Mouse (Mus musculus) lung, postnatal 14 days (tissue): ENCODE results near the gene Tmem121.

ENCODE experiments used
- DNase-seq: peaks from one replicate; pipeline ENCODE4 v3.0.0; 2021

The Tmem121 gene

DNA sequence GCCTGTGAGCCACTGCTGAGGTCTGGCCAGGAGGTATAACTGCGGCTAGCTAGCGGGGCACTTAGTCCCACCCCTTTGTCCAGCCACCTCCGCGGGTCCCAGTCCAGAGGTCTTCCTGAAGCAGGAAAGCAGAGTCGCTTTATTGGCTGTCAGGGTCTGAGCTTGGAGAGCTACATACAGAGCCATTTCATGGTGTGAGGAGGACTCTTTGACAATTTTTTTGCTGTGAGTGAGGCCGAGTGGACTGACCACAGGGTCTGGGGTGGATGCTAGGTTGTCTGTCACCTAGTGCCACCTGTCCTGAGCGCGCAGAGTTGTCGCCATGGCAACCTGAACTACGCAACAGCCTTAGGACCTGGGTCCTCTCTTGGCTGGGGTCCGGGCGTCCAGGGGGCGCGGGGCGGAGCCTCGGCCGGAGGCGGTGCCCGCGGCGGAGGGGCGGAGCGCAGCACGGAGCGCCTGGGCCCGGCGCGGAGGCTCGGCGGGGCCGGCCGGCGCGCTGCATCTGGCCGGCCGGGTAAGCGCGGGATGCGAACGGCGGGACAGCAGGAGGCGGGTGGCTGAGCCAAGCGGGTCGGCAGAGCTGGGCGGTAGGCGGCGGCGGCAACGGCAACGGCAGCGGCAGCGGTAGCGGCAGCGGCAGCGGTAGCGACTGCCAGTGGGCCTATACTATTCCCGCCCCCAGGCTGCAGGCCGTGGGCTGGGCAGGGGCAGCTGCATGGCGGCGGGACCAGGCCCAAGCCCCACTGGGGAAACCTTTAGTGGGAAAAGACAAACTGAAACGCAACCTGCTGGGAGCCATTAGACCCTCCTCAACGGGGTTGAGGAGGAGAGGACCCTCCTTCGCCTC lies at the start of gene Tmem121:
Tmem121 (plus strand) TSS at position 489 of the 850 bp plus-strand sequence.
- no peak for DNase-seq

GRCm38 (mm10) chr12:113136492-113137020 lies 49.2 kb upstream of the Tmem121 start:
- DNase-seq = no peak

- no peak for DNase-seq
These were observed 48.2 kb upstream of the Tmem121 start for GRCm38 (mm10) chr12:113137260-113138213.

GRCm38 (mm10) chr12:113138291-113138690 lies 47.4 kb upstream of the Tmem121 start:
- DNase-seq = no peak

- peak; percentile 73 for DNase-seq
These were observed 46.5 kb upstream of the Tmem121 start for GRCm38 (mm10) chr12:113138901-113139864.

DNA sequence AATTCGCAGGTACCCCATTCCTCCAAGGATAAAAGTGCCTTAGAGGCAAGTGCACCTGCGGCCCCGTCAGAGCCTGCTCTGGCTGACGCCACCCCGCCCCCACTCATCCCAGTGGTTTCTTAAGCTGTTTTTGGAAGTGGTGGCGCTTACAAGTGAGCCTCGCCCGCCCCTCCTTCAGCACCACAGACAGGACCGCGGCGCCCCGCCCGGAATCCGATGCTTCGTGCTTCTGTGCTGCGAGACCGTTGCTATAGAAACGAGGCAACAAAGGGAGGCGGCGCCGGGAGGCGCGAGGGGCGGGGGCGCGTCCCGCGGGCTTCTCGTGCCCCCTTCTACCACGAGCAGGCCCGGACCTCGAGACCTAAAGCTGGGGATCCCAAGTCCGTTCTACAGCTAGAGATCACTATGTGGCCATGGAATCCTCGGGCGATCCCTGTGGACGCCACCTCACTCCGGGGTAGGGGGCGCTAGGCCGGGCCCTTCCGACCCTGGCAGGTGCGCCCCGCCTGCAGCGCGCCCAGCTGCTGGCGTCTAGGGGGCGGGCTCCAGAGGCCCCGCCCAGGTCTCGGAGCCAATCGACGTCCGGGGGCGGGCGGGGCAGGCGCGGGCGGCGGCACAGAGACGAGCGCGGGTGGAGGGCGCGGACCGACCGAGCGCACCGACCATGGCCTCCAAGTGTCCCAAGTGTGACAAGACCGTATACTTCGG lies 45.7 kb upstream of the Tmem121 start, which contains the start of gene Crip2:
Crip2 (plus strand) TSS at position 329 of the 708 bp plus-strand sequence.
- DNase-seq = peak; percentile 94

GRCm38 (mm10) chr12:113140616-113141411 lies 44.9 kb upstream of the Tmem121 start:
- DNase-seq = peak; percentile 59

DNA sequence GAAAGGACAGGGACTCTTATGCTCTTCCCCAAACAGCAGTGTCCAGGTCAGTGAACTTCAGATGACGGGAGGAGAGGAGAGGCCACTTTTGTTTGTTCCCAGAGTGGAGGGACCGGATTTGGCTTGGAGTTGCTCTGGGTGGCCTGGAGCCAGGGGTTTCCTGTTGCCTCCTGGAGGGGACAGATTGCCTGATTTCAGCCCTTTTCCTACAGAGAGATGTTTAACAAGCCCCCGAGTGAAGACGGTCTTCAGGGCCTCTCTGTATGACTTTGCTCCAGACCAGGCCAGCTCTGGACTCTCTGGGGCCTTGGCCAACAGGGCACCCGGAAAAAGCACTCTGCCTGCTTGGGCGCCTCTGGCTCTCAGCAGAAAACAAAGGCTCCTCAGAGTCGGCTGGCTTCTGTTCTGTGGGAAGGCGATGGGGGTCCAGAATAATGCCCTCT lies 44.2 kb upstream of the Tmem121 start:
- peak; percentile 81 for DNase-seq

DNA sequence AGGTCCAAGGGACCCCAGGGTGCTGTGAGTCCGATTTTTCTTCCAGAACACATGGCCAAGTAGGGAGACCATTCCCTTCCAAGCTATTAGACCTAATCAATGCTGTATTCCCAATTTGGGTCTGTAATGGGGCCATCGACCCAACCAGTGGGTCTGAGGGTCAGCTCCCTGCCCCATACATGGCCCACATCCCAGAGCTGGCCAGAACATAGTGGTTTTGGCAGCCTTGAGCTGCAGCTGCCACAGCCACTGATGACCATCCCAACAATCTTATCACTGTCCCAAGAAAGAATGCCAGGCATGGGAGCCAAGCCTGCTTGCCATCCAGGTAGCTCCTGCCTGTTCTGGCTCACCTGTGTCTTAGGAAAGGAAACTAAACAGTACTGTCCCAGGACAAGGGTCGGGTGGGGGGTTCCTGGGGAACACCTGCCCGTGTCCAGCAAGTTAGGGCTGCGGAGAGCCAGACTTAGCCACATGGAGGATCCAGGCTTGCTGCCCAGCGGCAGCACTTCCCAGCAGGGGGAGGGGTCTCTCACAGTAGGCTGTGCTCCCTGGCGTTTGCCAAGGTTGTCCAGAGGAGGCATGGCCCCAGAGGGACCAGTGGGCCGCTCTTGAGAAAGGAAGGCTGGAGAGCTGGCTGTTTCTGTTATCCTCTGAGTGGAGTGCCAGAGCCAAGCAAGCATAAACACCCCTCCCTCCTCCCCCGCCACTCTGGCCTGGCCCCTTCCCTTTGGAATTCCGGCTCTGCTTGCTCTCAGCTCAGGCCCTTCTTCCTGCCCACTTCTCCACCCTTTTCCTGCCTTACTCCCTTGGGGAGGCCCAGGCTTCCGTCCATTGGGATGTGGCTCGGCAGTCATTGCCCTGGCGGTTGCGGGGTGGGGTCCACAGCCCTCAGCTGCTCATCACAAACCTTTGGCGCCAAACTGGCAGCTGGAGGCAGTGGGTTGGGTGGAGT lies 43.4 kb upstream of the Tmem121 start:
- DNase-seq = peak; percentile 88

- peak; percentile 50 for DNase-seq
These were observed 42.6 kb upstream of the Tmem121 start for GRCm38 (mm10) chr12:113143164-113143563.

- peak; percentile 67 for DNase-seq
These were observed 41.6 kb upstream of the Tmem121 start for GRCm38 (mm10) chr12:113144001-113144756.

DNA sequence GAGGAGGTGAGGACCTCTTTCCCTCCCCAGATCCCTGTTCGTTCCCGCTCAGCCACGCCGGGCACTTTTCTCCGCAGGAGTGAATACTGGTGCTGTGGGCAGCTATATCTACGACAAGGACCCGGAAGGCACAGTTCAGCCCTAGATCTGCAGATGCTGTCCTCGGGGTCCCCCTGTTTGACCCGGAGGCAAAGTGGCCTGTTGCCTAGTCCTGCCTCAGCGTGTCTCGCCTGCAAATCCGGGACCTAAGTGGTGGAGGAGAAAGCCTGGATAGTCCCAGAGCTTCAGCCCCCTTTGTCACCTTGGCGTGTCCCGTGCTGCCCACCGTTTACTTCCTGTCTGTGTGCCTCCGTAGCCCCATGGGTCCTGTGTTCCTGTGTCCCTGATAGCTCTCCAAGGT lies 40.8 kb upstream of the Tmem121 start:
- no peak for DNase-seq

- no peak for DNase-seq
These were observed 40.1 kb upstream of the Tmem121 start for GRCm38 (mm10) chr12:113145591-113145990.

DNA sequence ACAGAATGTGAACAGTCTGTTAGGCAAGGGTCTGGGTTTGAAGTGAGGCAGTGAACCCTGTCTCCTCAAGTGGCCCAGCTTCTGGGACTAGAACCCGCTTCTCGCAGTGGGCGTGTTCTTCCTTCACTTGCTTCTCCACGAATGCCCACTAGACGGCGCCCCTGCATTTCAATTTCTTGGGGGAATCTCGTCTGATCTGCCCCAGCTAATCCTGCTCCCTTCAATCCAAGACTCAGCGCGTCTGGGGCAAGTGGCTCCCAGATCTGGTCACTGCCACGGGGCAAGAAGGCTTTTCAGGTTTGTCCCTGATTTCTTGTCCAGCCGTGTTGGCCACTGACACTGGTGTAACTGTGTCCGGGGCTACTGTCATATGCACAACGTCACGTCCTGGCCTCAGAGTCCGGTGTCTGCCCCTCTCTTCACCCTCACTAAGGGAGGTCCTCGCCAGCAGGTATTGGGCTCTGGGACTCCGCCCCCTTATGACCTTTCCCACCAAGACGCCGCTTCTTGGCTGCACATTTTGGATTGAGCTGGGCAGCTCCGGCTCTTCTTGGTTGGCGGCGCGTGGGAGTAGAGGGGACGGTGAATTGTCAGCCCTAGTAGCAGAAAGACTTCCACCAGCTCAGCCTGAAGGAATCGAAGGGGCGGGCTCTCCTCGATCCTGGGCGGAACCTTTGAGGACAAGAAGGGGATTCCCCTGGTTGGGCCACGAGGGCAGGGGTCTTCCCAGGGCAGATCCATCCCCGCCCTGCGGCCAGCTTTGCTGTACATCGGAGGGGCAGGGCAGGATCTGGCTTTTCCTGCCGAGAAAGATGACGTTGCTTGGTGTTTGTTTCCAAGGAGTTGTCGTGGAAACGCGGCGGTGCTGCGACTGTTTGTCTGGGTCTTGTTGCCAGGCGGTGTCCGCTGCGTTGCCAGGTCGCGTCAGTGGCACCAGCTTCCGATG lies 39.3 kb upstream of the Tmem121 start, which contains the start of gene Crip1:
Crip1 (plus strand) TSS at position 205 of the 946 bp plus-strand sequence.
- DNase-seq = peak; percentile 92

DNA sequence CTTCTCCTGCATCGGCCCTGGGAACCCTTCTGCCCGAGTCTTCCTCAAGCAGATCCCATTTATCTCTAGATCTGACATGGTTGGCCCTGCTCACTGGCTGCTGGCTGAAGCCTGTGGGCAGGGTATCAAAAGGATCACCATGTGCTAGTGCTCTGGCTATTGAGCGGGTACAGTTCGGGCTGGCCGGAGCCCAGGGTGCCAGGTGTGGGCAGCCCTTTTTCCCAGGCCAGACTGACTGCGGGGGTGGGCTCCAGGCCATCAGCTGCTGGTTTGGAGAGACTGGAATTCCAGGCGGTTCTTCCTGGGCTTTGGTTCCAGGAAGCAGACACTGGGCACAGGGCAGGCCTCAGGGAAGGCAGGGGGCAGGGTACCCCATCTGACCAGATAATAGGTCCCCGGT lies 38.2 kb upstream of the Tmem121 start:
- DNase-seq = no peak

DNA sequence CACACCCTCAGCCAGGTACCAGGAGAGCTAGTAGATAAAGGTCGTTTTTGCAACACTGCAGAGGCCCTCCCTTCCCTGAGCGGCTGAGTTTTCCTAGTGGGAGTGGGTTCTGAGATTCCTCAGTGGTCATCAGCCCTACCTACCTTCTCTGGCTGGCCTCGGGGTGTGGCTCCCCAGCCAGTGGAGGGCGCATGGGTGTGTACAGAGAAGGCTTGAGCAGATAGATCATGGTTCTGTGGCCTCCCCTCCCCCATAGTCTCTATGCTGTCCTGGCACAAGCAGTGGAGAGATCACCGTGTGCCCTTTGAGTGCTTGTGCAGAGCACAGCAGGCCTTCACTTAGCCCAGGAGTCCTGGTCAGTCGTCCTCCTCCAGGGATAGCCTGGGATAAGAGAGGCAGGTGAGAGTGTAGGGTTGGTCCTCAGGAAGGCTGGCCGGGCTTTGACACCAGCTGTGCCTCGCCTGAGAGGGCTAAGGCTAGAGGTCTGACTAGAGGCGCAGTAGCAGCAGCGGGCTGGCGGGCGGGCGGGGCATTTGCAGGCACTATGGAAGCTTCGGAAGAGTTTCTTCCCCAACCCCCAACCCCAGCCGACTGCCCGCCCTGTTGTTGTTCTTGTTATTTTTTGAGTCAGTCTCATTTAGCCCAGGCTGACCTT lies 37.2 kb upstream of the Tmem121 start:
- DNase-seq = peak; percentile 76
